Mouse (Mus musculus) embryonic fibroblast, embryonic 13.5 days (primary cell): ENCODE data around the gene Tcf7l1.

Experiments
- CTCF ChIP-seq: IDR thresholded peaks from 2 replicates; pipeline ENCODE4 v1.5.1; 2011; ENCODE audit warnings: mild to moderate bottlenecking, control low read depth, low read length, moderate library complexity, borderline replicate concordance; ENCODE audit not compliant: insufficient read depth
- POLR2A ChIP-seq: IDR thresholded peaks from 2 replicates; pipeline ENCODE4 v1.6.1; 2011; ENCODE audit warnings: low read depth, mild to moderate bottlenecking, control low read depth, low read length, moderate library complexity

DNA sequence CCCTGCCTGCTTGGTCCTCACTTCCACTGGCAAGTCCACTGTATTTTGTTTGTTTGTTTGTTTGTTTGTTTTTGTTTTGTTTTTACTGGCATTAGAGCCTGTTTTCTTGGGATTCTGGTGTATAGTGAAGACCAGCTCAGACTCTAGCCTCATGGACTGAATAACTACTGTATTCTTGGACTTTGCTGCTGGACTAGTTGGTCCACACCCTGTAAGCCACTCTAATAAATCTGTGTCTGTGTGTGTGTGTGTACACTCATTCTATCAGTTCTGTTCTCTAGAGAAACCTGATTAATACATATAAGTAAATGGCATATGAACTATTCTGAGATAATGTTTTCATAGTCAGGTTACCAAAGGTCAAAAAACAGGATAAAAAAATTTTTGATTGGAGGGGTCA lies 198.9 kb downstream of the Tcf7l1 start:
- TF ChIP-seq CTCF (no peak), POLR2A (no peak)
